Mouse (Mus musculus): ENCODE results near the gene Arhgap10.

DNA sequence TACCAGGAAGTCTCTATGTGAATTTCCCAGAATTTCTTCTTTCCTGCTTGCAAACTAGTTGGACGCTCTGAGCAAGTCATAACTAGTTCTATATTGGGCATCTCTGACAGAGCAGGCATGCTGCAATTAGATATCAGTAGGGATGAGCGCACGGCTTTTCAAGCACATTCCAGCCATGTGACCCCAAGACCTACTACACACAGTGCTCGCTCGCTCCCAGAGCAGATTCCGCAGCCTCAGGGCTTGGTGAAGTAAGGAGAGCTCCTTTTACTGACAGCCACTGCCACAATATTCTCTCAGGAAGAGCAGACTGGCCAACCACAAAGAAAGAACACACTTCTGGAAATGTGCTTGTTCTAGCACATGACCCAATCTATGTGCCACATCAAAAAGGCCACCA lies 36.0 kb downstream of the Arhgap10 start:
- TF ChIP-seq CTCF (IDR thresholded peaks at IDR 0.05; ENCODE audit: low read depth) (no peak), EP300 (IDR thresholded peaks at IDR 0.05; ENCODE audit: low read depth) (no peak)

Data from liver, postnatal 0 days (tissue).